Mouse (Mus musculus) CH12.LX (cell line): ENCODE measurements around the gene 4931406P16Rik.

ENCODE experiments used
- CTCF ChIP-seq, 2 experiments: IDR thresholded peaks in 1 of 2; conservative IDR thresholded peaks in 1 of 2; 2 replicates each; pipeline ENCODE4 v1.5.1; 2011 to 2012; ENCODE audit warnings: low read depth in 2 of 2, low read length in 2 of 2, improper control_type of control experiment in 1 of 2, inconsistent platforms in 1 of 2, mild to moderate bottlenecking in 1 of 2, moderate library complexity in 1 of 2
- NELFE ChIP-seq: IDR thresholded peaks from 2 replicates; pipeline ENCODE4 v1.6.1; 2011; ENCODE audit warnings: low read depth, low read length, improper control_type of control experiment
- NRF1 ChIP-seq: IDR thresholded peaks from 2 replicates; pipeline ENCODE4 v1.6.1; 2014; ENCODE audit warnings: low read depth, mild to moderate bottlenecking, inconsistent platforms, low read length, improper control_type of control experiment, moderate library complexity
- POLR2A ChIP-seq: IDR thresholded peaks from 2 replicates; pipeline ENCODE4 v1.6.1; 2011; ENCODE audit warnings: low read depth, mild to moderate bottlenecking, improper control_type of control experiment, low read length
- POLR2AphosphoS2 ChIP-seq: IDR thresholded peaks from 2 replicates; pipeline ENCODE4 v1.6.1; 2011; ENCODE audit warnings: low read depth, low read length, improper control_type of control experiment
- SMC3 ChIP-seq: IDR thresholded peaks from 2 replicates; pipeline ENCODE4 v1.6.1; 2011; ENCODE audit warnings: low read depth, low read length, improper control_type of control experiment
- TCF12 ChIP-seq: IDR thresholded peaks from 2 replicates; pipeline ENCODE4 v1.6.1; 2014; ENCODE audit warnings: low read depth, mild to moderate bottlenecking, inconsistent platforms, low read length, improper control_type of control experiment
- USF1 ChIP-seq: IDR thresholded peaks from 2 replicates; pipeline ENCODE4 v1.6.1; 2014; ENCODE audit warnings: low read depth, mild to moderate bottlenecking, inconsistent platforms, low read length, improper control_type of control experiment
- ZMIZ1 ChIP-seq: IDR thresholded peaks from 2 replicates; pipeline ENCODE4 v1.6.1; 2012; ENCODE audit warnings: low read depth, mild to moderate bottlenecking, inconsistent platforms, low read length, improper control_type of control experiment
- ZNF384 ChIP-seq: IDR thresholded peaks from 2 replicates; pipeline ENCODE4 v1.6.1; 2012; ENCODE audit warnings: low read depth, low read length, improper control_type of control experiment, inconsistent platforms

DNA sequence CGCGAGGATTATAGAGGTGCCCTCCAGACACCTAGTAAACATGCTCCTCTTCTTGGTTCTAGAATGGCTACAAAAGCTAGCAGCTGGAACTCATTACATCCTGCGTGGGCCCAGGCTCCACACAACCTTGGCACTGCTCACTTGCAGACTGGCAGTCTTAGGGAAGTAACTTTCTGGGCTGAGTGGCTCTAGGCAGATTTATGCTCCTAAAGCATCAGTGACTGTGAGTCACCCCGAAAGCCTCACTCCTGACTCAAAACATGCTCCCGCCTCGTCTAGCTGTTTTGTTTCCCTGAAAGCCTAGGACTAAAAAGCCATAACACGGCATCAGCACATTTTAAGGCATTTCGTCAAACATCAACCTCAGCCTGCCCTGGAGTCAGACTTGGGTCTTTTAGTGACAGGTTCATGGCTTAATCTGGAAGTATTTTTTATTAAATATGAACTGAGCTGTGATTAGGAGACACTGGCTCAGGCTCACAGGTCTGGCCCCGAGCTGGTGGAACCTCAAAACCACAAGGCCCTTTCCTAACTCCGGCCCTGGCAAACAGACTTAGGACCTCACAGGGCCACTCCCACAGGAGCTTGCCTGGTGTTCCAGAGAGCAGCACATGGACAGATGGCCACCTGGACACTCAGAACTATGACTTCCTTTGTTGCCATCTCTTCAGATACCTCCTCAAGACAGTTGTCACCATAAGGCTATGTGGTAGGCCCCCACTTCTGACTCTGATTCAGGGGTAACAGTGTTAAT lies 28.9 kb upstream of the 4931406P16Rik start:
- TF ChIP-seq CTCF (conservative IDR thresholded peaks at IDR 0.05 in 1 of 2, IDR thresholded peaks at IDR 0.05 in 1 of 2; ENCODE audit: low read depth in 2 of 2, low read length in 2 of 2) (no peak), POLR2A (no peak), ZNF384 (no peak), USF1 (no peak), TCF12 (no peak), SMC3 (no peak), NELFE (no peak), NRF1 (no peak), ZMIZ1 (no peak), POLR2AphosphoS2 (no peak)
